Mouse (Mus musculus) fibroblast of lung, adult 2 months (primary cell): ENCODE measurements around the gene Klc4.

Experiments used
- DNase-seq: peaks from one replicate; pipeline ENCODE4 v3.0.0-alpha.2; 2011; ENCODE audit warnings: low read depth

Gene Klc4

DNA sequence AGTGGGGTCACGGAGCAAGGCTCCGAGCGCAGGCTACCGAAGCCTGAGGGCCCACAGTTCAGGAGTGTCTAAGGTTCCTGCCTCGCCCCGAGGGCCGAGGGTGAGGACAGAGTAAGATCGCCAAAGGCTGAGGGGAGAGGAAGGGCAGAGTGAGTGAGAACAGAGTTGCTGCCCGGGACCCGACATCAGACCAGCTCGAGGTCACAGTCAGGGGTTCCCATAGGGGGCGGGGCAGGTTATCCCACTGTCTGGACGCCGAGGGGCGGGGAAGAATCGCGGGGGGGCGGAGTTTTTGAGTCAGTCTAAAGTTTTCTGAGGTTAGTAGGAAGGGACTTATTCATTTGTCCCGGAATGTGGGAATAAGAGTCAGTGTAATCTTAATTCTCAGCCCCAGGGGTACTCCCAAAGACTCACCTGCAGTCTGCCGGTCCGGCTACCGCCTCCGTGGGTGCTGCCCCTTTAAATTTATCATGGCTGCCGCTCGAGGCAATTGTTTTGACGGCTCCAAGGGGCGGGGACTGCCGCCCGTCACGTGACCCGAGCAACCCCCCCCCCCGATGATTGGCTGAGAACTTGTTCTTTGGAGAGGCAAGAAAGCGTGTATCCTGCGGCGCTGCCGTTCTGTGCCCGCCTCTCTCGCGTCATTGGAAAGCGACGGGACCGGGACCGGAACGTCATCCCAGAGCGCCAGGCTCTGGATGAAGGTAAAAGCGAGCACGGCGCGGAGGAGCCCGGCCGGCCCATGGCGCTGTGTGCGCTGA is at the start of gene Klc4, which contains the start of gene Mrpl2:
Klc4 (minus strand) TSS at position 462 of the 761 bp plus-strand sequence.
Mrpl2 (plus strand) TSS at position 669 of the 761 bp plus-strand sequence.
- DNase-seq, result peak; percentile 96

DNA sequence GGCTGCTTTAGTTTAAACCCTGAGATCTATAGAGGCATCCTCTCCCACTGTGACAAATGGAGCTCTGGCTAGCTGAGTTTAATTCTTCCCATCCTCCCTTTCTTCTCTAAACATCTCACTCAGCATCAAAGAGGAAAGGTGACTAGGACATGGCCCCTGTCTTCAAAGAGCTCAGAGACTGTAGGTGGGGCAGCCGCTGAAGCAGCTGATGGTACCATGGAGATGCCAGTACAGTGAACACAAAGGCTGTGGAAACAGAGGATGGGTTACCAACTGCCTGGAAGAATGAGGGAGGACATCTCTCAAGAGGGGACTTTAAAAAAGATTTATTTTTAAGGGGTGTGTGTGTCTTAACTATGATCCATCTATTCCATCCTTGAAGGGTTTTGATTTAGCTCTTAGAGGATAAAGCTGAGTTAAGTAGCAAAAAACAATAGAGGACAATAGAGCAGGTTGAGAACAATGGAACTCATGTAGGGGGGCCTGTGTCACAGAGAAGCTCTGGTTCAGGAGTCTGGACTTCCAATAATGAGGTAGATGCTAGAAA is 48.8 kb upstream of the Klc4 start:
- no peak for DNase-seq

DNA sequence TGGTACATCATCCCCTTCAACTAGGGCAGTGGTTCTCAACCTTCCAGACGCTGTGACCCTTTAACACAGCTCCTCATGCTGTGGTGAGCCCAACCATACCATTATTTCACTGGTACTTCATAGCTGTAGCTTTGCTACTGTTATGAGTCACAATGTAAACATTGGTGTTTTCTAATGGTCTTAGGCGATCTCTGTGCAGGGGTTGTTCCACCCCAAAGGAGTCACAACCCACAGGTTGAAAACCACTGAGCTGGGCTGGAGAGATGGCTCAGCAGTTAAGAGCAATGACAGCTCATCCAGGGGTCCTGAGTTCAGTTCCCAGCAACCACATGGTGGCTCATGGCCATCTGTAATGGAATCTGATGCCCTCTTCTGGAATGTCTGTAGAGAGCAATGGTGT is 45.6 kb upstream of the Klc4 start:
- no peak for DNase-seq

DNA sequence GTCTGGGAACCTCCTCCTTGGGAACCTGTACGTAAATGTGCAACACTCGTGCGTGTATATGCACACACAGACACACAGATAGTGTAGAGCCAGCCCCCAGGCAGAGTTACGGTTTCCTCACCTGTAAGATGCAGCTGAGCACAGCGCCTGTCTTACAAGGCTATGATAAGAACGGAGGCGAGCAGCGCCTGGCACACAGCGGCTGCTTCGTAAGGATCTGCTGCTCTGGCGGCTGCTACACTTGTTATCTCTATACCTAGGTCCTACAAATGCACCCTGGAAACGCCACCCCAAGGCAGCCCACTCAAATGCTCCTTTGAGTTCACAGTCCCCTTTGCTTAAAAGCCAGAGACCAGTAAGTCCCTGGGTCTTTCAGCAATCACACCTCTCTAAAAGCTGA is 44.8 kb upstream of the Klc4 start:
- no peak for DNase-seq

DNA sequence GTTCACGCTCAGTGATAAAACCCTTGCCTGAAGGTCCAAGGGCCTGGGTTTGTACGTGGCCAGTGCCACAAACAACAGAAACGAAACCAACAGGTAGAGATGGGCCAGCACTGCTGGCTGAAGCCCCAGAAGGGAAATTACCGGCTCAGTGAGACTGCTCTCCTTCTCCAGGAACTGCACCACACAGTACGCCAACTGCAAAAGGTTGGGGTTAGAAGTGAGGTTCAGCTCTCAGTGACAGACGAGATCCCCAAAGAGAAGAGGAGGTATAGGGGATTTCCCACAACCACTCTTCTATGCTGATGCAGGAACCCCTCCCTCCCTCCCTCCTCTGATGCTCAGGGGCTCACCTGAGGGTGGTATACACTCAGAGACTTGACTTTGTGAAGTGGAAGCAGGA is 40.1 kb upstream of the Klc4 start:
- no peak for DNase-seq

DNA sequence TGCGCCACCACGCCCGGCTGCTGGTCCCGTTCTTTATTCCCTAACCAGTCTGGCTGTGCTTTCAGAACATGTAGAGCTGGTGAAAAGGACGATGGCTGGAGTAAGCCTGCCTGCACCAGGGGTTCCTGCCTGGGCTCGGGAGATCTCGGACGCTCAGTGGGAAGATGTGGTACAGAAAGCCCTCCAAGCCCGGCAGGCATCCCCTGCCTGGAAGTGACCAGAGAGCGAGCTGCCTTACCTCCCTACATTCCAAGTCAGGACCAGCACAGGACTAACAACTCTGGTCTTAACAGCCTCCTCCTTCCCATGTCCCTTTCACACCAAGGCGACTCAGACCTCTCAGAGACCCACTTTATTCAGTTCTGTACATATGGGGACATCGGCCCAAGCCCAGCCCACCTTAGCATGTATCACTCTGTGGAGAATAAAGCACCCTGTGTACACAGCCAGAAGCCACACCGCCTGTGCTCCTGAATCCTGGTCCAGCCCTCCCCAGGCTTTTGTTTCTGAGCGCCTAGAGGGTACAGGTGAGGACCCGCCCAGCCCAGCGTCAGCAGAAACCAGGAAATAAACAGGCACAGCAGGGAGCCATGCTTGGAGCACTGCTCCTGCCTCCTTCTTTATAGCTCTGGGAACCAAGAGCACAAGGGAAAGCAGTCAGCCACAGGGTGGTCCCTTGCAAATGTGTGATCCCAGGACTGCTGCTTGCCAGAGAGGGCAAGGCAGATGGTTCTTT is 37.0 kb upstream of the Klc4 start:
- no peak for DNase-seq

DNA sequence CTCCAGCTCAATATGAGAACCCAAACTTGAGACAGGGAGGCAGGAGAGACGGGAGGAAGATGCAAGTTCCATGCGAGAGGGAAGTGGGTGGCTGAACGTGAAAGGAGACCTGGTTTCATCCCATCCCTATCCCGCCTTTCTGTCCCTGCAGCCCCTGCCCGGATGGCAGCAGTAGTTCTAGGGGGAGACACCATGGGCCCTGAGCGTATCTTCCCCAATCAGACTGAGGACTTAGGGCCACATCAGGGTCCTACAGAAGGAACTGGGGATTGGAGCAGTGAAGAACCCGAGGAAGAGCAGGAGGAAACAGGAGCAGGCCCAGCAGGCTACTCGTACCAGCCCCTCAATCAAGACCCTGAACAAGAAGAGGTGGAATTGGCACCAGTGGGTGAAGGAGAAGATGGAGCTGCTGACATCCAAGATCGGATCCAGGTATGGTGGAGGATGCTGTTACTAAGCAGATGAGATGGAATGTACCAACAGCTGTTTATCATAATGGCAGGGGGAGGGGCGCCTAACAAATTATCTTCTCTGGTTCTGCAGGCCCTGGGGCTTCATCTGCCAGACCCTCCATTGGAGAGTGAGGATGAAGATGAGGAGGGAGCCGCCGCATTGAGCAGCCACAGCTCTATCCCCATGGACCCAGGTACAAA is 35.8 kb upstream of the Klc4 start:
- DNase-seq, result no peak

DNA sequence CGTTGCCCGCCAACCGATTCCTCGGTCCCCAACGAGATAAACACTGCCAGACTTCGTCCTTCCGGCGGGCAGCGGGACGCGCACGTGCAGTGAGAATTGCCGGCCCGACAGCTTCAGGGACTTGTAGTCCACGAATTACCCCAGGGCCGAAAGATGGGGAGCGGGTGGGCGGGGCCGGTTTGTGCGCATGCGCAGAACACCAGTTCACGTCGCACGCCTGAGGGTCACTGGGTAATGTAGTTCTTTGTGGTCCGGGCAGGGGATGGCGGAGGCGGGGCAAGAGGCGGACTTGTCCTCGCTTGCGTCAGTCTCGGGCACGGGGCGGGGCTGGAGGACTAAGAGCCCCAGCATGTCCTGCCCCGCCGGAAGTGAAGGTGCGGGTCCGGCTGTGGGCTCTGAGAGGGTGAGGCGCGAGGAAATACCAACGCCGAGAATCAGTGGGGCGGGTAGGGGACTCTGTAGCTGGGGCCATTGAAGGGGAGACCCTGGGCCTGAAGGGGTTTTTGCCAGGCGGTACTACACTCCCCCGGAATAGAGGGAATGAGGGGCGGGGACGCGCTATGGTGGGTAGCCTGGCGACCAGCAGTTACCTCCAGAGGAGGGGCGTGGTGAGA is 35.0 kb upstream of the Klc4 start, which contains the start of gene Klhdc3:
Klhdc3 (minus strand) TSS at position 155 of the 614 bp plus-strand sequence.
- DNase-seq, result peak; percentile 97

DNA sequence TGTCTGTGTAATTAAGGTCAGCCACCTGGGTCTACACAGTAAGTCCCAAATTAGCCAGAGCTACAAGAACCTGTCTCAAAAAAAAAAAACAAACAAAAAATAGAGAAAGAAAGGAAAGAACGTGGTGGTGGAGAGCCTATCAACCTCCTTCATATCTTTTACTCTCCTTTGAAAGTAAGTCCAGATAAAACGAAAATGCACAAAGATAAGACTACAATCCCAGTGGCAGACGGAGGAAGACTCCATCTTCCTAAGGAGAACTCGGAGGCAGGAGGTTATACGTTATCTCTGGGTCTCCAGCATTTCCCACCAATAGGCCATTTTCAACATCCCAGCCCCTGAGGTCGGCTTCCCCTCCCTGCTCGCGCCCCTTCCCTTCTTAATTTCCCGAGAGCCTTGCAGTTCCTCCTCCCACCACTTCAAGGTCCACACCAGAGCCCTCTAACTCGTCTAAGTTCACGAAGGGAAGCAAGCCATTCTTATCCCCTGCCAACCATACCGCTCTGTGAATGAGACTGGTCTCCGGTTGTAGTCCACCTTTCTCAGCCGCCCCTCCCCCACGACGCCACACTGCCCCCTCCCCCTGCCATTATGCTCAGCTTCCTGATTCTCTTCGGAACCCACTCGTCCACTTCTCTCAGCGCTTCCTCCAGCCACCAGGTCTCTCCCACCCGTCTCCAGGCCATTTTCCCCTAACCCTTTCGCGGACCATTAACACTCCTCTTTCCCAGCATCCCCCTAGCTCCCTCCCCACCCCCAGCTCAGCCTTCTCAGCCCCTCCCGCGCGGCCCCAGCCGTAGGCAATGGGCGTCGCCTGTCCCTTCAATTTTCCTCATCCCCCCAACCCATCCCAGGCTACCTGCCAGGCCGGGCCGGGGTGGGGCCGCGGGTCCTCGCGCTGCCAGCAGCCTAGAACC is 34.3 kb upstream of the Klc4 start:
- DNase-seq, result no peak

DNA sequence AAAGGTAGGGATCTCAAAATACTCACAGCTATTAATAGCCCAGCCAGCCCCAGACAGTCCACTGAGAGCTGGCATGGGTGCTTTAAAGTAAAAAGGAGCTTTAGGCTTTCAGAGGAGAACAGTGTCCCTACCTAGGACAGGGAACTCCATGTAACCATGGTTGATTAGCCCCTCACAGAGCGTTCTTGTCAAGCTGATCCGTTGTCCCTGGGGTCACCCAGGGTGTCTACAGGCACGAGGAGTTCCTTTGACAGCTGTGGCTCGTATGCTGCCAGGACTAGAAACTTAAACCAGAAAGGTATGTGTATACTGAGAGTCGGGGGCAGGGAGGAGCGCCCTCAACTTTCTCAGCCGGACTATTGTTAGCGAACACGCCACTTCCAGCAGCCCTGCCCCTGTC is 33.1 kb upstream of the Klc4 start:
- DNase-seq, result no peak

DNA sequence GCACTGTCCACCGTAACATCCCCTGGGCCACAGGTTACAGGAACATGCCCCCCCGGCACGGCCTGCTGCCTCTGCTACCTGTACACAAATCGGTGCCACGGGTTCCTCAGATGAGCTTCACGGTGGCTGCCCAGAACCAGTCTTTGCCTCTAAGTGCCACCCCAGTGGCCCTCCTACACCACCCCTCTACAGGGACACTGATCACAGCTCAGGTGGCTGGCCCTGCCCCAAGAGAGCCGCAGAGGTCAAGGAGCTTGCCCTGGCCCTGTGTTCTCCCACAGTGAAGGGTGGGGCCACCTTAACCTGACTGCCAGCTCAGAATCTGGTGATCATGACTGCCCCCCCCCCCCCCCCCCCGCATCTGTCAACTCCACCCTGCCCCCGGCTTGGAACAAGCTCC is 32.6 kb upstream of the Klc4 start, which contains the start of gene Mea1:
Mea1 (plus strand) TSS at position 378 of the 400 bp plus-strand sequence.
- DNase-seq, result no peak

DNA sequence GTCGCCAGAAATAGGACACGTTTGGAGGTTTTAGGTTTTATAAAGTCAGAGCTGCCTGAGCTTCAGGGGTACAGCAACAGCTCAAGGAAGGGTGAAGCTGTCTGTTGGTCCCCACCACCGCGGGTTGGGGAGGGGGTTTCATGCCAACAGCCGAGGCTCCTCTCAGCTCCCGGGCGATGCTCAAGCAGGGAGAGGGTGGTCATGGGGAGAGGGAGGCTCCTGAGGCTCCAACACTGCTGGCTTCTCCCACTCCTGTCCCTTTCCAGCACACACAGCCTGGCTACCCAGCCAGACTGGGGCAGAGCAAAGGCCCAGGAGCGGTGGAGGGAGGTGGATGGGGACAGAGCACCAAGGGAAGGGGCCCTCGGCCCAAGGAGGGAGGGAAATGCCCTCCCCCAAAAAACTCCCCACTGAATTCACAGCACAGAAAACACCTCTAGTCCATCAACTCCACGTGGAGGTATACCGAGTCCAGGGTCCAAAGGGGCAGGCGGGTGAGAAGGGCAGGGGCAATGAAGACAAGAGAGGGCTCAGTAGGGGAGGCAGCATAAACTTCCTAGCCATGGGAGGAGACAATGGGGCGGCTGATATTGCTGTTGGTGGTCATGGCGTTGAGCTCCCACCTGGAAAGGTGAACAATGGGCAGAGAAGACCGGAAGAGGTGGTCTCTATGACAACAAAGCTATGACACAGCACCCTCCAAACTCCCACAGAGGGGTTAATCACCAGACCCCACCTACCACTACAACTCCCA is 28.9 kb upstream of the Klc4 start:
- no peak for DNase-seq

DNA sequence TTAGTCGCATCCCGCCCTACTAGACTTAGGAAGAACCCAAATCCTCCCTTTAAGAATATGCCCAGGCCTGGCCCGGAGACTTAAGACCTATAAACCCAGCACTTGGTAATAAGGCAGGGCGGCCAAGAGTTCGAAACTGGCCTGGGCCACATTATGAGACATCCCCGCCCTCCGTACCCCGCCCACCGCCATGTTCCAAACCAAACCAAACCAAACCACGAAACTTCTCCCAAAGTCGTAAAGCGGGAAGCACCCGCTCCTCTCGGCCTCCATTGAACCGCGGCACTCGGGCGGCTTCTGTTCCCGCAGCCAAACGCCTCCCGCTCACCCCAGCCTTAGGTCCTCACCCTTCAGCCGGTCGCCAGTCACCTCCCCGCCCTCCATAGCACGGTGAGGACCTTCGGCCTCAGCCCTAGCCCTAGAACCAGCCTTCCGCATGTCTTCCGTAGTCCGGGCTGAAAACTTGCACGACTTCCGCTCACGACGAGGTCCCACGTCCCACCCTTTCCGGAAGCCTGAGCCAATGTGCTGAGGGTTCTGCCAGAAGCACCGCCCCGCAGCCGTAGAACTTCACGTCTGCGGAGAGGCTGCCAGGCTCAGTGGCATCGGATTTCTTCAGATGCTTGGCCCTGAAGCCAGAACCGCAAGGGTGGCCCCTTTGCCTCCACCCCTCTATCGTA is 28.2 kb upstream of the Klc4 start, which contains the start of gene Rrp36:
Rrp36 (minus strand) TSS at position 503 of the 680 bp plus-strand sequence.
- DNase-seq, result peak; percentile 93

DNA sequence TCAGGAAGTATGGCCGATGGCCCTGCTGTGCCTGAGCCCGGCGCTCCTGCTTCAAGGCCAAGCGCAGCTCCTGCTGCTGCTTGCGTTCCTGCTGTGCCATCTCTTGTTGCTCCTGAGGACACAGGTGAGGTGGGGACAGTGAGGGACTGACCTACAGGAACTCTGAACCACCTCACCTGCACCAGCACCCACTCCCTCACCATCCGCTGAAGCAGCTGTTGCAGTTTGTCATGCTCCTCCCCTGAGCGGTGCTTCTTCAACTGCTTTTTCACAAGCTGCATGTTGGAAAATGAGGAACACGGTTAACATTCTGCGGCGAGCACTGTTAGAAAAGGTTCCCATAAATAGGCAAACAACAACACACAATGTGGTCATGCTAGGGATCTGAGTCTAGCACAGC is 24.1 kb upstream of the Klc4 start:
- no peak for DNase-seq

DNA sequence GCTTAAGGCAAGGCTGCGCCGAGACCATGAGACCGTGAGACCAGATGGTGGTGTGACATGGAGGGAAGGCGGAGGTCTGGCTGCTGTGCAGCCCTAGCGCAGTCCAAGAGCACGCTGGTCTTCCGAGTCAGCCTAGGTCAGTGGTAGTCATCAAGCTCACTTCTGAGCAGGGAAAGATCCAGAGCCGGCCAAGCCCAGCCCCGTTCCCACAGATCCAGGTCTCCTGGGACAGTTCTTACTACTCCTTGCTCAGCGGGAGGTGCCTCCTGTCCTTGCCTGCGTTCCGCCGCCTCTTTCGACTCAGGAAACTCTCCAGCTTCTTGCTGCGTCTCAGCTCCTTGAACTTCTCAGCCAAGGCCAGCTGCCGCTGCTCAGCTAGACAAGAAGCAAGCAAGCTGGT is 21.9 kb upstream of the Klc4 start:
- no peak for DNase-seq

DNA sequence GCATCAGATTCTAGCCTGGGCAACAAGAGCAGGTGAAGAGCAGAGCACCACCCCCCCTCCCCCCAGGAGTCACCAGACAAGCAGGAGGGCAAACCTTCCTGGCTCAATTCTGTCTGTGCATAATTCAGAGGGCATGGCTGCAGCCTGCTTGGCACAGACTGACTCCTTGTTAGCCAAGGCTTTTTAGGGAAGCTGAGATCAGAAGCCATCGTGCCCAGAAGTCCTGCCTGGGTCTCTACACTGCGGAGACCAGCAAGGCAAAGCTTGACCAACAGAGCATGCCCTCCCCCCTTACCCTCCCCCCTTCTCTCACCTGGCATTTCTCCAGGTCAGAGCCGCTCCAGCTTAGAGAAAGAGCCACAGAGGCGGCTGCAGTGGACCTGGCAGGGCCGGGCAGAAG is 16.9 kb upstream of the Klc4 start:
- DNase-seq, result no peak

DNA sequence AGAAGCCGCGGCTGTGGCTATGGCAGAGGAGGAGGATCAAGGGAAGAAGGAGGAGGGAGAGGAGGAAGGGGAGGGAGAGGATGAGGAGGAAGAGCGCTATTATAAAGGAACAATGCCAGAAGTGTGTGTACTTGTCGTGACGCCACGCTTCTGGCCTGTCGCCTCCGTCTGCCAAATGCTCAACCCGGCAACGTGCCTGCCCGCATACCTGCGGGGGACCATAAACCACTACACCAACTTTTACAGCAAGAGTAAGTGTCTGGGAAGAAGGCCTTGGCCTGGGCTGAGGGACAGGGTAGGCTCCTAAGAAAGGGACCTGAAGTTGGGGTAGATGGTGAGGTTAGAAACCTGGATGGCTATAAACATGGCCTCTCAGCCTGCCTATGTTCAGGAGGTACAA is 16.2 kb upstream of the Klc4 start:
- DNase-seq, result no peak

DNA sequence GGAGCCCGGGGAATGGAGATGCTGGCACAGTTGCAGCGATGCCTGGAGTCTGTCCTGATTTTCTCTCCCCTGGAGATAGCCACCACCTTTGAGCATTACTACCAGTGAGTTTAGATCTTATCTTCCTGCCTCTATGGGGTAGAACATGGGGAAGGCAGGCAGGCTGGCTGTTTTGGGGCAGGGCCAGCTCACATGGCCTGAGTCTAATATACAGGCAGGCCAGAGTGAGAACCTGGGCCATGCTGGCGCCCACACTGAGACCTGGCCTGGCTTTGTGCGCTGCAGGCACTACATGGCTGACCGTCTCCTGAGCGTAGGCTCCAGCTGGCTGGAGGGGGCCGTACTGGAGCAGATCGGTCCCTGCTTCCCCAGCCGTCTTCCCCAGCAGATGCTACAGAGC is 15.5 kb upstream of the Klc4 start:
- no peak for DNase-seq

DNA sequence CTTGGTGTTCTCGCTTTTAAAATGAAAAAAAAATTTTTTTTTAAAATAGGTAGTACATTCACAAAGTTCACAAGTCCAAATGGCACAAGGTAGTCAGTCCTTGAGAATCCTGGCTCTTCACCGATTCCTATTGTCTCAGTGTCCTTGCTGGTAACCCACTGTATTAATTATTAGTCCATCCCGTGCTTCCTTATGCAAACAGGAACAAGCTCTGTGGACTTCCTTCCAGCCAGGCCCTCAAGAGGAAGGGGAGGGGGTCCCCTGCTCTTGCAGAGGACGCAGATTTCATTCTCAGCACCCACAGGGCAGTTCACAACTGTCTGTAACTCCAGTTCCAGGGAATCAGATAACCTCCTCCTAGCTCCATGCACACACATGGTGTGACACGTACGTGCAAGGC is 10.2 kb upstream of the Klc4 start:
- no peak for DNase-seq
